25 mouse cellular contexts compared by ENCODE assay signal in the genomic region with DNA sequence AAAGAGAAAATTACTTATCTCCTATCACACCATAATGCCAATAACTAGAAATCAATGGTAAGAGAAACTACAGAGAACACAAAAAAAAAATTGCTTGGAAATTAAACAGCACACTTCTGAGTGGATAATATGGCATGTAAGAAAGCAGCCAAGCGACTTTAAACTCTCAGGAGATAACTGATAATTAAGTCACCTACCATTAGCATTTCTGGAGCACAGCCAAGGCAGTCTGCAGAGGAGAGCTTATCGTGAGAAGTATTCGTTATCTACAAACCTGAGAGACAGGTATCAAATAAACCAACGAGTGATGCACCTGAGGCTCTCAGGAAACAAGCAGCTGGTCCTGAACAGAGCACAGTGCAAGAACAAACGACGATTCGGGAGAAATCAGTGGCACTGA. TPM values are rescaled to one million over a fixed set of nuclear protein-coding genes. Genes with fewer than 3 reads are reported as not detected.
"Had no signal": no experiment of that assay in that cellular context is flagged by ENCODE, and none has a peak within 500 bp of the region (broad histone marks: within the 10 kb centered on the region; RNA-seq: fewer than 3 reads in every experiment).

No protein-coding gene starts in this region.

- H3K4me2 ChIP-seq: limb, embryonic 12.5 days; liver, embryonic 12.5 days; liver, embryonic 15.5 days; lung, embryonic 15.5 days had no signal

- H3K27ac ChIP-seq: kidney, postnatal 0 days; left cerebral cortex, adult 2 months; limb, embryonic 12.5 days; liver, embryonic 12.5 days; liver, embryonic 15.5 days; lung, embryonic 15.5 days; midbrain, embryonic 10.5 days had no signal

- DNase-seq: kidney, adult 2 months; kidney, postnatal 25 days; layer of hippocampus, postnatal 36 days; liver; lung, adult 18-20 months; lung, postnatal 10 days; lung, postnatal 36 days; thymus, adult 18-20 months; thymus, postnatal 36 days had no signal

- H3K4me3 ChIP-seq: left cerebral cortex, adult 2 months; limb, embryonic 12.5 days; liver, embryonic 12.5 days; liver, embryonic 15.5 days; lung, embryonic 15.5 days; megakaryocyte, embryonic 14.5 days; midbrain, embryonic 10.5 days had no signal

- H3K9me3 ChIP-seq: limb, embryonic 12.5 days; liver, embryonic 12.5 days; liver, embryonic 15.5 days; lung, embryonic 15.5 days; midbrain, embryonic 10.5 days had no signal

- H3K9ac ChIP-seq: limb, embryonic 12.5 days; liver, embryonic 12.5 days; liver, embryonic 15.5 days; lung, embryonic 15.5 days had no signal

- H3K27me3 ChIP-seq: limb, embryonic 12.5 days; liver, embryonic 12.5 days; liver, embryonic 15.5 days; lung, embryonic 15.5 days had no signal

- H3K4me1 ChIP-seq: limb, embryonic 12.5 days; liver, embryonic 12.5 days; lung, embryonic 15.5 days; megakaryocyte, embryonic 14.5 days; midbrain, embryonic 10.5 days had no signal

- H3K36me3 ChIP-seq: limb, embryonic 12.5 days; liver, embryonic 12.5 days; liver, embryonic 15.5 days; lung, embryonic 15.5 days; midbrain, embryonic 10.5 days had no signal

- ATAC-seq: liver, embryonic 12.5 days; midbrain, embryonic 16.5 days had no signal

RNA-seq across cellular contexts. Expression of a gene that starts 24.5 kb away (rescaled TPM):
- total RNA-seq: layer of hippocampus, adult 8-10 months; layer of hippocampus, postnatal 36 days; left cerebral cortex, adult 2 months; left cerebral cortex, postnatal 10 days; left cerebral cortex, postnatal 36 days had no signal
- polyA plus RNA-seq: kidney, embryonic 14.5 days; kidney, postnatal 0 days; limb, embryonic 12.5 days; liver, embryonic 12.5 days; liver, embryonic 15.5 days; lung, embryonic 15.5 days; midbrain, embryonic 10.5 days; midbrain, embryonic 16.5 days; neural tube, embryonic 11.5 days; small intestine, adult 2 months; urinary bladder, adult 2 months had no signal
